23 mouse cellular contexts compared by ENCODE assay signal in the genomic region with DNA sequence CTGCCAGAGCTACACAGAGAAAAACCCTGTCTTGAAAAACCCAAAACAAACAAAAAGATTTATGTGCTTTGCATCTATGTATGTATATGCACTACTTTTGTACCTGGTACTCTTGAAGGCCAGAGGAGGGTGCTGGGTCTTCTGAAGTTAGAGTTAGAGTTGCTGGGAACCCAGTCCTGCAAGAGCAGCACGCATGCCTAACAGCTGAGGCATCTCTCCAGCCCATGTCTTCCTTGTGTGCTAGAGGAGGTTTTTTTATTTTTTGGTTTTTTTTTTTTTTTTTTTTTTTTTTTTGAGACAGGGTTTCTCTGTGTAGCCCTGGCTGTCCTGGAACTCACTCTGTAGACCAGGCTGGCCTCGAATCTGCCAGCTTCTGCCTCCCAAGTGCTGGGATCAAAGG. TPM values are rescaled to one million over a fixed set of nuclear protein-coding genes. Genes with fewer than 3 reads are reported as not detected.
DNase-seq lines count a peak whose midpoint lies in the region; ATAC-seq and TF ChIP-seq lines count a peak whose summit lies in the region.
"Had no signal": no experiment of that assay in that cellular context is flagged by ENCODE, and none has a peak within 500 bp of the region (broad histone marks: within the 10 kb centered on the region; RNA-seq: fewer than 3 reads in every experiment).

No protein-coding gene starts in this region.

- H3K9me3 ChIP-seq in embryonic facial prominence, embryonic 15.5 days (replicated peaks), result no peaks in the 10 kb centered on the region
- no peaks in the 10 kb centered on the region for H3K9me3 ChIP-seq in embryonic facial prominence, embryonic 10.5 days
- H3K9me3 ChIP-seq in heart, embryonic 15.5 days (replicated peaks), result no peaks in the 10 kb centered on the region
- no peaks in the 10 kb centered on the region for H3K9me3 ChIP-seq in kidney, postnatal 0 days (replicated peaks; ENCODE audit: low read length)
- H3K9me3 ChIP-seq in liver, postnatal 0 days (ENCODE audit: low read length), result no peaks in the 10 kb centered on the region
- H3K9me3 ChIP-seq: forebrain, embryonic 12.5 days; limb, embryonic 12.5 days; megakaryocyte, embryonic 14.5 days; midbrain, embryonic 15.5 days; neural tube, embryonic 15.5 days had no signal

- 83% methylated on average over 2 of the region's 2 CpGs for WGBS in embryonic facial prominence, embryonic 15.5 days
- WGBS in embryonic facial prominence, embryonic 10.5 days, result 91% methylated on average over 2 of the region's 2 CpGs
- 74% methylated on average over 2 of the region's 2 CpGs for WGBS in heart, embryonic 15.5 days
- WGBS in kidney, postnatal 0 days, result 87% methylated on average over 2 of the region's 2 CpGs
- 85% methylated on average over 2 of the region's 2 CpGs for WGBS in liver, postnatal 0 days (ENCODE audit: insufficient replicate concordance)

- H3K27me3 ChIP-seq in embryonic facial prominence, embryonic 15.5 days, result no peaks in the 10 kb centered on the region
- H3K27me3 ChIP-seq in embryonic facial prominence, embryonic 10.5 days (replicated peaks; ENCODE audit: low read depth, poor library complexity, severe bottlenecking), result no peaks in the 10 kb centered on the region
- H3K27me3 ChIP-seq in heart, embryonic 15.5 days, result no peaks in the 10 kb centered on the region
- H3K27me3 ChIP-seq in kidney, postnatal 0 days (ENCODE audit: insufficient read depth, low read length), result no peaks in the 10 kb centered on the region
- H3K27me3 ChIP-seq in liver, postnatal 0 days (ENCODE audit: insufficient read depth, low read length), result no peaks in the 10 kb centered on the region
- H3K27me3 ChIP-seq: forebrain, embryonic 12.5 days; limb, embryonic 12.5 days; megakaryocyte, embryonic 14.5 days; midbrain, embryonic 15.5 days; neural tube, embryonic 15.5 days had no signal

- intact Hi-C loops in heart, postnatal 10 days (cut with DNase I), result no loop called here

- 0 out of 2 replicates have a peak overlapping the region, but pooled peaks have one; percentile 41 for H3K27ac ChIP-seq in embryonic facial prominence, embryonic 15.5 days (replicated peaks)
- no peak overlapping the region for H3K27ac ChIP-seq in embryonic facial prominence, embryonic 10.5 days (replicated peaks)
- peak overlapping the region; percentile 65; the same call in 1 of the 2 replicates for H3K27ac ChIP-seq in heart, embryonic 15.5 days
- peak overlapping the region; percentile 32 for H3K27ac ChIP-seq in kidney, postnatal 0 days
- H3K27ac ChIP-seq in liver, postnatal 0 days (ENCODE audit: low read depth), result peak overlapping the region; percentile 67
- H3K27ac ChIP-seq: forebrain, embryonic 12.5 days; heart, adult 2 months; limb, embryonic 12.5 days; midbrain, embryonic 15.5 days; neural tube, embryonic 15.5 days had no signal

- TF ChIP-seq EP300 in liver, postnatal 0 days (IDR thresholded peaks at IDR 0.05; ENCODE audit: low read depth), result no peak

- H3K4me1 ChIP-seq in embryonic facial prominence, embryonic 15.5 days, result 0 out of 2 replicates have a peak, but pooled peaks cover 3% of the 10 kb centered on the region
- H3K4me1 ChIP-seq in embryonic facial prominence, embryonic 10.5 days, result no peaks in the 10 kb centered on the region
- peaks cover 16% of the 10 kb centered on the region for H3K4me1 ChIP-seq in heart, embryonic 15.5 days (replicated peaks)
- H3K4me1 ChIP-seq in kidney, postnatal 0 days (replicated peaks; ENCODE audit: insufficient read depth, low read length), result 0 out of 2 replicates have a peak, but pooled peaks cover 6% of the 10 kb centered on the region
- peaks cover 3% of the 10 kb centered on the region for H3K4me1 ChIP-seq in liver, postnatal 0 days (ENCODE audit: insufficient read depth)
- H3K4me1 ChIP-seq: forebrain, embryonic 12.5 days had no signal

- DNase-seq in embryonic facial prominence, embryonic 10.5 days (ENCODE audit: low spot score), result no peak
- DNase-seq in heart, postnatal 10 days, result no peak
- DNase-seq in kidney, postnatal 0 days (ENCODE audit: low spot score), result peak; percentile 44
- no peak for DNase-seq in kidney, postnatal 36 days
- no peak for DNase-seq in liver, postnatal 0 days
- no peak for DNase-seq in spleen, adult 18-20 months
- DNase-seq: adrenal gland, postnatal 36 days; cerebellum, adult 11-12 months; cerebellum, postnatal 25 days; embryo, embryonic 11 days; heart, adult 2 months; kidney, adult 11 months; lung, adult 2 months; thymus, postnatal 25 days had no signal

- peaks cover 32% of the 10 kb centered on the region for H3K36me3 ChIP-seq in embryonic facial prominence, embryonic 15.5 days
- peaks cover 77% of the 10 kb centered on the region for H3K36me3 ChIP-seq in embryonic facial prominence, embryonic 10.5 days (replicated peaks)
- peaks cover 32% of the 10 kb centered on the region for H3K36me3 ChIP-seq in heart, embryonic 15.5 days
- H3K36me3 ChIP-seq in kidney, postnatal 0 days (ENCODE audit: insufficient read depth, low read length), result peaks cover 11% of the 10 kb centered on the region; the same call in 1 of the 2 replicates
- H3K36me3 ChIP-seq in liver, postnatal 0 days (replicated peaks; ENCODE audit: insufficient read depth, low read length), result peaks cover 35% of the 10 kb centered on the region

- no peak overlapping the region for H3K9ac ChIP-seq in embryonic facial prominence, embryonic 15.5 days
- H3K9ac ChIP-seq in heart, embryonic 15.5 days, result no peak overlapping the region
- no peak overlapping the region for H3K9ac ChIP-seq in kidney, postnatal 0 days (ENCODE audit: low read depth, low read length)
- no peak overlapping the region for H3K9ac ChIP-seq in liver, postnatal 0 days (replicated peaks)
- H3K9ac ChIP-seq: forebrain, embryonic 12.5 days; limb, embryonic 12.5 days; midbrain, embryonic 15.5 days; neural tube, embryonic 15.5 days had no signal

- H3K4me2 ChIP-seq in embryonic facial prominence, embryonic 15.5 days (replicated peaks), result no peak overlapping the region
- H3K4me2 ChIP-seq in heart, embryonic 15.5 days, result no peak overlapping the region
- H3K4me2 ChIP-seq in kidney, postnatal 0 days (ENCODE audit: low read length), result no peak overlapping the region
- peak overlapping the region; percentile 35; the same call in 1 of the 2 replicates for H3K4me2 ChIP-seq in liver, postnatal 0 days (ENCODE audit: low read depth, low read length)
- H3K4me2 ChIP-seq: forebrain, embryonic 12.5 days; limb, embryonic 12.5 days; midbrain, embryonic 15.5 days; neural tube, embryonic 15.5 days had no signal

- TF ChIP-seq CTCF in kidney, postnatal 0 days (IDR thresholded peaks at IDR 0.05; ENCODE audit: low read depth), result no peak
- no peak for TF ChIP-seq CTCF in liver, postnatal 0 days (IDR thresholded peaks at IDR 0.05; ENCODE audit: low read depth)

- ATAC-seq in embryonic facial prominence, embryonic 15.5 days (ENCODE audit: insufficient number of reproducible peaks, low FRiP score, low TSS enrichment, low read depth), result no peak
- ATAC-seq in heart, embryonic 15.5 days (replicated peaks; ENCODE audit: insufficient number of reproducible peaks, insufficient read depth, low FRiP score, low read depth), result no peak
- no peak for ATAC-seq in kidney, postnatal 0 days (replicated peaks; ENCODE audit: low FRiP score, low read depth)
- no peak for ATAC-seq in liver, postnatal 0 days
- ATAC-seq: CD4-positive, CD25-positive, alpha-beta regulatory T cell, adult 4 months; hindbrain, embryonic 16.5 days; midbrain, embryonic 15.5 days had no signal

- H3K4me3 ChIP-seq in embryonic facial prominence, embryonic 15.5 days (replicated peaks), result no peak overlapping the region
- no peak overlapping the region for H3K4me3 ChIP-seq in embryonic facial prominence, embryonic 10.5 days
- H3K4me3 ChIP-seq in heart, embryonic 15.5 days, result no peak overlapping the region
- H3K4me3 ChIP-seq in kidney, postnatal 0 days (replicated peaks; ENCODE audit: low read depth, low read length), result no peak overlapping the region
- H3K4me3 ChIP-seq in liver, postnatal 0 days (ENCODE audit: low read depth, low read length), result no peak overlapping the region
- H3K4me3 ChIP-seq: forebrain, embryonic 12.5 days; heart, adult 2 months; limb, embryonic 12.5 days; megakaryocyte, embryonic 14.5 days; midbrain, embryonic 15.5 days; neural tube, embryonic 15.5 days had no signal

RNA-seq across cellular contexts. Expression of a gene that starts 9.1 kb away (rescaled TPM):
- polyA plus RNA-seq in embryonic facial prominence, embryonic 15.5 days (2015; fragmentation: Nextera tagmentation; extraction: Ambion mirVana), result 105 and 112 TPM in 2 replicates
- 112 and 114 TPM in 2 replicates for polyA plus RNA-seq in embryonic facial prominence, embryonic 10.5 days (2016; fragmentation: Nextera tagmentation; extraction: Ambion mirVana)
- 82.3 and 95.8 TPM in 2 replicates for polyA plus RNA-seq in heart, embryonic 15.5 days (2015; fragmentation: Nextera tagmentation; extraction: Ambion mirVana)
- 100 to 1,000 TPM; 108 to 112 TPM for total RNA-seq in heart, postnatal 10 days (2021)
- 106 and 112 TPM in 2 replicates for polyA plus RNA-seq in kidney, postnatal 0 days (2015; fragmentation: Nextera tagmentation; extraction: Ambion mirVana)
- 35.0 and 36.0 TPM in 2 replicates for polyA plus RNA-seq in liver, postnatal 0 days (2015; fragmentation: Nextera tagmentation; extraction: Ambion mirVana)

RNA-seq across cellular contexts. Expression of a gene that starts 37.8 kb away (rescaled TPM):
- 56.1 and 65.3 TPM in 2 replicates for polyA plus RNA-seq in embryonic facial prominence, embryonic 15.5 days (2015; fragmentation: Nextera tagmentation; extraction: Ambion mirVana)
- 19.3 and 22.3 TPM in 2 replicates for polyA plus RNA-seq in embryonic facial prominence, embryonic 10.5 days (2016; fragmentation: Nextera tagmentation; extraction: Ambion mirVana)
- polyA plus RNA-seq in heart, embryonic 15.5 days (2015; fragmentation: Nextera tagmentation; extraction: Ambion mirVana), result 62.1 and 79.0 TPM in 2 replicates
- 100 to 1,000 TPM; 151 to 153 TPM for total RNA-seq in heart, postnatal 10 days (2021)
- 55.3 and 60.8 TPM in 2 replicates for polyA plus RNA-seq in kidney, postnatal 0 days (2015; fragmentation: Nextera tagmentation; extraction: Ambion mirVana)
- polyA plus RNA-seq in liver, postnatal 0 days (2015; fragmentation: Nextera tagmentation; extraction: Ambion mirVana), result 19.4 and 22.4 TPM in 2 replicates

RNA-seq across cellular contexts. Expression of a gene that starts 44.5 kb away (rescaled TPM):
- 742 and 749 TPM in 2 replicates for polyA plus RNA-seq in embryonic facial prominence, embryonic 15.5 days (2015; fragmentation: Nextera tagmentation; extraction: Ambion mirVana)
- polyA plus RNA-seq in embryonic facial prominence, embryonic 10.5 days (2016; fragmentation: Nextera tagmentation; extraction: Ambion mirVana), result 1,280 and 1,286 TPM in 2 replicates
- 611 and 667 TPM in 2 replicates for polyA plus RNA-seq in heart, embryonic 15.5 days (2015; fragmentation: Nextera tagmentation; extraction: Ambion mirVana)
- total RNA-seq in heart, postnatal 10 days (2021), result 100 to 1,000 TPM; 738 to 749 TPM
- polyA plus RNA-seq in kidney, postnatal 0 days (2015; fragmentation: Nextera tagmentation; extraction: Ambion mirVana), result 707 and 805 TPM in 2 replicates
- polyA plus RNA-seq in liver, postnatal 0 days (2015; fragmentation: Nextera tagmentation; extraction: Ambion mirVana), result 190 and 204 TPM in 2 replicates

RNA-seq across cellular contexts. Expression of a gene that starts 57.3 kb away (rescaled TPM):
- polyA plus RNA-seq in embryonic facial prominence, embryonic 15.5 days (2015; fragmentation: Nextera tagmentation; extraction: Ambion mirVana), result 25.7 and 31.9 TPM in 2 replicates
- polyA plus RNA-seq in embryonic facial prominence, embryonic 10.5 days (2016; fragmentation: Nextera tagmentation; extraction: Ambion mirVana), result 16.5 and 19.0 TPM in 2 replicates
- 19.6 and 28.8 TPM in 2 replicates for polyA plus RNA-seq in heart, embryonic 15.5 days (2015; fragmentation: Nextera tagmentation; extraction: Ambion mirVana)
- total RNA-seq in heart, postnatal 10 days (2021), result 10 to 100 TPM; 35.4 to 37.3 TPM
- 35.9 and 38.6 TPM in 2 replicates for polyA plus RNA-seq in kidney, postnatal 0 days (2015; fragmentation: Nextera tagmentation; extraction: Ambion mirVana)
- polyA plus RNA-seq in liver, postnatal 0 days (2015; fragmentation: Nextera tagmentation; extraction: Ambion mirVana), result 16.7 TPM in 2 replicates
